Mouse (Mus musculus) limb, embryonic 14.5 days (tissue): Measurements from ENCODE around the gene Rhag. TPM values are rescaled to one million over a fixed set of nuclear protein-coding genes. Genes with fewer than 3 reads are reported as not detected.

Experiments used
- ATAC-seq: fragments of 200-750 bp; cut with Nextera tagmentation; 2 replicates; pipeline ENCODE4 v1.8.0; 2017; ENCODE audit warnings: low read depth, moderate number of reproducible peaks, moderate TSS enrichment; ENCODE audit not compliant: low FRiP score
- DNase-seq: peaks from one replicate; pipeline ENCODE4 v3.0.0-alpha.2; 2015; ENCODE audit warnings: low spot score
- H3K27ac ChIP-seq: fragments of 300-500 bp; sonication (generic); replicated peaks from 2 replicates; pipeline ENCODE4 v1.5.1; 2014; ENCODE audit warnings: low read depth, mild to moderate bottlenecking, low read length, moderate library complexity, mixed read lengths
- H3K27me3 ChIP-seq: fragments of 300-500 bp; sonication (generic); 2 replicates; pipeline ENCODE4 v1.6.1; 2014; ENCODE audit warnings: low read length, mixed read lengths; ENCODE audit not compliant: control insufficient read depth, insufficient read depth
- H3K36me3 ChIP-seq: fragments of 300-500 bp; sonication (generic); 2 replicates; pipeline ENCODE4 v1.6.1; 2014; ENCODE audit warnings: mild to moderate bottlenecking, low read length, moderate library complexity, mixed read lengths; ENCODE audit not compliant: control insufficient read depth, insufficient read depth
- H3K4me1 ChIP-seq: fragments of 300-500 bp; sonication (generic); 2 replicates; pipeline ENCODE4 v1.6.1; 2014; ENCODE audit warnings: antibody characterized with exemption, low read length, mixed read lengths; ENCODE audit not compliant: control insufficient read depth, insufficient read depth
- H3K4me2 ChIP-seq: fragments of 300-500 bp; sonication (generic); replicated peaks from 2 replicates; pipeline ENCODE4 v1.6.1; 2014; ENCODE audit warnings: low read depth, mild to moderate bottlenecking, low read length, moderate library complexity; ENCODE audit not compliant: severe bottlenecking
- H3K4me3 ChIP-seq: fragments of 300-500 bp; sonication (generic); replicated peaks from 2 replicates; pipeline ENCODE4 v1.5.1; 2014; ENCODE audit warnings: low read length
- H3K9ac ChIP-seq: fragments of 300-500 bp; sonication (generic); 2 replicates; pipeline ENCODE4 v1.6.1; 2014; ENCODE audit warnings: mild to moderate bottlenecking, low read depth, low read length, moderate library complexity; ENCODE audit not compliant: severe bottlenecking
- H3K9me3 ChIP-seq: fragments of 300-500 bp; sonication (generic); 2 replicates; pipeline ENCODE4 v1.6.1; 2016; ENCODE audit warnings: low read length; ENCODE audit not compliant: control insufficient read depth
- POLR2A ChIP-seq: fragments of 200-500 bp; IDR thresholded peaks from 2 replicates; pipeline ENCODE4 v1.8.0; 2012; ENCODE audit warnings: inconsistent platforms, mild to moderate bottlenecking, moderate library complexity, borderline replicate concordance; ENCODE audit not compliant: insufficient read depth, insufficient read length; ENCODE audit errors: extremely low read depth
- WGBS: fragments of 180-500 bp; shearing (Covaris S2); extraction: QIAGEN DNeasy Blood & Tissue Kit; methylation state at CpG from one replicate; pipeline ENCODE4 v1.1.7; 2014; 5-methylcytosine and 5-hydroxymethylcytosine counted together
- polyA plus RNA-seq, 2 experiments: library from polyadenylated mRNA; depleted of rRNA in 1 of 2; stranded (reverse) in 1 of 2; unstranded in 1 of 2; fragments of >200 nt; fragmentation: Nextera tagmentation in 1 of 2; extraction: Ambion mirVana in 1 of 2; gene quantifications; 2 replicates each; pipeline versions ENCODE4 v1.2.1 to v1.2.3; 2012 to 2014

The Rhag gene
- polyA plus RNA-seq, 2 experiments = 0.28 to 0.48 TPM

DNA sequence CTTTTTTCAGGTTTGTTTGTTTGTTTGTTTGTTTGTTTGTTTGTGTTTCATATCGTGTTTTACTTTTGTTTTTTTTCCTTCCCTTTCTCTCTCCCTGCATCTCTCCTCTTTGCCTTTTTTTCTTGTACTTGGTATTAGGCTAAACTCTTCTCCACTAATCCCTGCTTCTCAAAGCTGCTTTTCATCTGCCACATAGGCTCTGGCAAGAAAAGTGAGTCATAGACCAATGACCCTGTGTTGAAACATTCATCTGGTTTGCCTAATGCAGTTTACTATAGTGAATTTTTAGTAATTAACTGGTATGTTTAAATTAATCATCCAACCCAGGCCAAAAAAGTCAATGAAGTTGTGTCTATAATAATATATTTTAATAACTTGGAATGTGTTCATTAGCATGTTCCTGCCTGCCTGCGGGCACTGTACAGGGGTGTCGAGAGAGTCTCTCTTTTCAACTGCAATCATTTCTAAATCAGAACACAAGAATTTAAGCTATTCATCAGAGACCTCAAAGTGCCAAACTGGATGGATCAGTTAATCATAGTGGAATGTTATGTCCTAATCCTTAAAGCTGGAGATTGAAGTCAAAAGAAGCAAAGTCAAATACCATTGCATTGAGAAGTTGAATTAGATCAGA is 8.1 kb upstream of the Rhag start:
- Histone ChIP-seq H3K9me3 (no peaks in the 10 kb centered on the region), H3K4me1 (no peaks in the 10 kb centered on the region), H3K9ac (no peak overlapping the region), H3K27me3 (no peaks in the 10 kb centered on the region), H3K36me3 (no peaks in the 10 kb centered on the region), H3K27ac (no peak overlapping the region), H3K4me3 (no peak overlapping the region), H3K4me2 (no peak overlapping the region)
- 74% methylated on average over 3 of the region's 3 CpGs for WGBS
- no peak for ATAC-seq
- no peak for DNase-seq
- TF ChIP-seq POLR2A = no peak

DNA sequence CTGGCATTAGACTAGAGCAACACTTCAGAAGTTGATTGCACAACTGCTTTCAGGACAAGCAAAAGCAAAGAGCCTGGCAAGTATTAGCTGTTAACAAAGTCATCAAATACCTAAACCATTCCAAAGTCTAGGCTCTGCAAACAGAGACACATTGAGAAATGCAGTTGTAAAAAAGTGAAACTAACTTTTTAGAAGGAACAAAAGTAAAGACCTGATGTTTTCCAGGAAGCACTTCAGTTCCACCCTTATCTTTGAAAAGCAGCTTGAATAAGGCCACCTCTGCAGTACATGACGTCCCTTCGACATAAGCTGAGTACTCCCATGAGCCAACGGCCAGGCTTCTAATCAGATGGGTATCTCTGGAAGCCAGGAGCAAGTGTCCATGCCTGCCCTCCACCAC is 4.4 kb upstream of the Rhag start:
- no peak overlapping the region for H3K4me2 ChIP-seq
- no peak overlapping the region for H3K27ac ChIP-seq
- ATAC-seq (no peak), DNase-seq (no peak)
- 52% methylated on average over 3 of the region's 3 CpGs for WGBS
- no peak overlapping the region for H3K9ac ChIP-seq
- H3K27me3 ChIP-seq = no peaks in the 10 kb centered on the region
- H3K4me1 ChIP-seq = no peaks in the 10 kb centered on the region
- no peak overlapping the region for H3K4me3 ChIP-seq
- TF ChIP-seq POLR2A = no peak
- no peaks in the 10 kb centered on the region for H3K36me3 ChIP-seq
- H3K9me3 ChIP-seq = no peaks in the 10 kb centered on the region

DNA sequence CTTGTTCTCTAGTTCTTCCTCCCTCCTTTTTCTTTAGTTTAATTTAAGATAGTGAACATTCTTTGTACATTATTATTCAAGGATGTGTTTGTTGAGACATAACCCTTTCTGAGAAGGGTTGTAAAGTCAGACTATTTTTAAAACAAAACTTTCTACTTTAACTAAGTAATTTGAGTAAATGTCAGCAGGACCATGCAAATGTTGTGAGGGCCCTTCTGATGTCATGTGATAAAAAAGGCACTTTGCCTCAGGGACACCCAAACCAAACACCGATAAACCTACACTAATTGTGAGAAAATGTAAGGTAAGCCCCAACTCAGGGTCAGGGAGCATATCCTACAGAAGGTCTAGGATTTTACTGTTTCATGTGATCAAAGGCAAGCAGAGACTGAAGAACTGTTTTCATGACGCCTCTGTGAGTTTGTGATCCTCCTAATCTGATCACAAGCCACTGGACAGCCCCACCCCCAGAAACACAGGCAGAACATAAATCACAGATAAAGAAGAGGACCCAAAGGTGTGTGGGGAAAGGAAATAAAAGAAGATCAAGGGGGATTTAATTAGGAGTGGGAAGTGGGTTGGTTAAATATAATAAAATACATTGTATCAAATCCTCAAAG is 3.9 kb upstream of the Rhag start, which contains the start of gene Crisp2:
Gene Crisp2, minus strand, starts transcription at position 51 of the 620 bp plus-strand sequence.
- WGBS = 24% methylated on average over 2 of the region's 2 CpGs
- Histone ChIP-seq H3K36me3 (no peaks in the 10 kb centered on the region), H3K9me3 (no peaks in the 10 kb centered on the region), H3K27me3 (no peaks in the 10 kb centered on the region), H3K27ac (no peak within 1 kb of the TSS), H3K4me2 (no peak within 1 kb of the TSS), H3K9ac (no peak within 1 kb of the TSS), H3K4me3 (no peak within 1 kb of the TSS), H3K4me1 (no peaks in the 10 kb centered on the region)
- DNase-seq = no peak
- no peak for TF ChIP-seq POLR2A
- ATAC-seq = no peak

DNA sequence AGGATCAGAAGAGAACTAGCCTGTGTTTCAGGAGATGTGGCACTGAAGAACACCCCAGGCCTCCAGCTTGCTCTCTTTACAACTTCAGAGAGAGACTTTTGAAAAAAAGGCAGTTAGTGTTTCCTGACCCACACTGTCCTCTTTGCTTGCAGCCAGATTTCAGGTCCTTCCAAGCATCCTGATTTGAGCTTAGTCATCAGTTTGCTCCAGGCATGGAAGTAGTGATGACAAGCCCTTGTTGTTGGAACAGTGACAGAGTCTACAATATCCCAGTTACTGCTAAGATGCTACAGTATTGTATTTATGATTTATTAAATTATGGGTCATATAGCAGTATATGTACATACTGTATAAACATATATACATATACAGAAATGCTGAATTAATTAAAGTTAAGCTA is 2.9 kb upstream of the Rhag start:
- TF ChIP-seq POLR2A = no peak
- no peak for DNase-seq
- H3K4me3 ChIP-seq = no peak overlapping the region
- H3K27me3 ChIP-seq = no peaks in the 10 kb centered on the region
- no peak for ATAC-seq
- H3K36me3 ChIP-seq = no peaks in the 10 kb centered on the region
- H3K4me2 ChIP-seq = no peak overlapping the region
- H3K9ac ChIP-seq = no peak overlapping the region
- no peaks in the 10 kb centered on the region for H3K4me1 ChIP-seq
- H3K9me3 ChIP-seq = no peaks in the 10 kb centered on the region
- H3K27ac ChIP-seq = no peak overlapping the region

DNA sequence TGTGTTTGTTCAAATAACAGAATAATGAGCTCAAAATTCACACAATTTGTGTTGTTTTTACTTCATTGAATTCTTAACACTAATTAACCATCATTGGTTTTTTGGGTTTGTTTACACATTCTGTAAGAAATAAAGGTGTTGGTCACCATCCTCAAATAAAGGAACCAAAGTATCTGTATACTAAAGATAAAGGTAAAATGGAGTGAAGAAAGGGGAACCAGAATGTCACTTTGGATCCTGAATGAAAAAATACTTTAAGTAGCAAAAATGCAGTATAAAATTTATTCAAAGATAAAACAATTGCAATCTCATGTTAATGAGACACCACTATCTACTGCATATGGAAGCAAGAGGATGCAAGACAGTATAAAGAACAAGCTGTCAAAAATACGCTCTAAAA is 634 bp downstream of the Rhag start:
- Histone ChIP-seq H3K4me1 (no peaks in the 10 kb centered on the region), H3K27me3 (no peaks in the 10 kb centered on the region), H3K9ac (no peak overlapping the region), H3K4me2 (no peak overlapping the region), H3K4me3 (no peak overlapping the region), H3K9me3 (no peaks in the 10 kb centered on the region), H3K36me3 (no peaks in the 10 kb centered on the region), H3K27ac (no peak overlapping the region)
- WGBS = 86% methylated on average over 1 of the region's 1 CpGs
- no peak for DNase-seq
- ATAC-seq = no peak
- no peak for TF ChIP-seq POLR2A

DNA sequence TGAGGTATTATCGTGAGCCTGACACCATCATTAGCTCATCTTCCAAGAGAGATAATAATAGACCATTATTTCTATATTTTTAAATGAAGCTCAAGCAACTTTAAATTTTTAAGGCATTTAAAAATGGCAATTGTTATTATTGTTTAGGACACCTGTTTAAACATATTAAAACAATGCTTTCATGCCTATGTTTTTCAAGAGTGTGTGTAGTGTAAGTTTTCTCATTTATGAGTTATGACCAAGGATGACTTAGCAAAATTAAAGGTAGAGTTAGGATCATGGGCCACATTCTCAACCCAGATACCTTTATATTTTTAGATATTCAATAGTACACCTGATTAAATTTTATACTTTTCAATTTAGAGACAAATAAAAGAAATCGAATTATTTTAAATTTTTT is 1.3 kb downstream of the Rhag start:
- 72% methylated on average over 2 of the region's 2 CpGs for WGBS
- no peak for ATAC-seq
- H3K4me1 ChIP-seq = no peaks in the 10 kb centered on the region
- no peak for TF ChIP-seq POLR2A
- no peak for DNase-seq
- H3K4me2 ChIP-seq = no peak overlapping the region
- no peaks in the 10 kb centered on the region for H3K36me3 ChIP-seq
- no peak overlapping the region for H3K9ac ChIP-seq
- H3K27me3 ChIP-seq = no peaks in the 10 kb centered on the region
- H3K27ac ChIP-seq = no peak overlapping the region
- no peak overlapping the region for H3K4me3 ChIP-seq
- no peaks in the 10 kb centered on the region for H3K9me3 ChIP-seq
